Mouse (Mus musculus): ENCODE results near the gene Ttc3. TPM values are rescaled to one million over a fixed set of nuclear protein-coding genes. Genes with fewer than 3 reads are reported as not detected.
"Not testable (repeated sequence)": the region's sequence is repeated elsewhere in the genome, so short reads cannot be mapped to it uniquely, and the experiment has no call there.

The Ttc3 gene
- polyA plus RNA-seq, 1 experiment from 2014 or later, result 815 TPM

GRCm38 (mm10) chr16:94466317-94466716 is 95.9 kb downstream of the Ttc3 start:
- not testable (repeated sequence) for H3K4me3 ChIP-seq (ENCODE audit: low read depth, low read length); H3K9ac ChIP-seq (ENCODE audit: low read length); DNase-seq (ENCODE audit: low spot score); H3K4me2 ChIP-seq (ENCODE audit: low read length); H3K9me3 ChIP-seq (replicated peaks; ENCODE audit: control insufficient read depth, low read length); H3K27me3 ChIP-seq (replicated peaks; ENCODE audit: control insufficient read depth, insufficient read depth, low read length); ATAC-seq; H3K27ac ChIP-seq (ENCODE audit: low read depth, low read length); H3K4me1 ChIP-seq (ENCODE audit: control insufficient read depth, insufficient read depth, low read length)
- peaks cover 97% of the 10 kb centered on the region for H3K36me3 ChIP-seq (ENCODE audit: control insufficient read depth, insufficient read depth, low read length)
- 95% methylated on average over 7 of the region's 7 CpGs for WGBS

- Histone ChIP-seq H3K36me3 (ENCODE audit: control insufficient read depth, insufficient read depth, low read length) (peaks cover 93% of the 10 kb centered on the region), H3K9me3 (replicated peaks; ENCODE audit: control insufficient read depth, low read length) (no peaks in the 10 kb centered on the region), H3K4me1 (ENCODE audit: control insufficient read depth, insufficient read depth, low read length) (peaks cover 8% of the 10 kb centered on the region), H3K27ac (ENCODE audit: low read depth, low read length) (no peak overlapping the region), H3K9ac (ENCODE audit: low read length) (no peak overlapping the region), H3K27me3 (replicated peaks; ENCODE audit: control insufficient read depth, insufficient read depth, low read length) (no peaks in the 10 kb centered on the region), H3K4me3 (ENCODE audit: low read depth, low read length) (no peak overlapping the region), H3K4me2 (ENCODE audit: low read length) (no peak overlapping the region)
- ATAC-seq, result no peak
- WGBS, result 92% methylated on average over 11 of the region's 11 CpGs
- no peak for DNase-seq (ENCODE audit: low spot score)
Measured at GRCm38 (mm10) chr16:94467337-94468055, 97.1 kb downstream of the Ttc3 start.

GRCm38 (mm10) chr16:94468391-94468790 is 98.0 kb downstream of the Ttc3 start:
- Histone ChIP-seq H3K4me2 (ENCODE audit: low read length) (no peak overlapping the region), H3K27me3 (replicated peaks; ENCODE audit: control insufficient read depth, insufficient read depth, low read length) (no peaks in the 10 kb centered on the region), H3K4me1 (ENCODE audit: control insufficient read depth, insufficient read depth, low read length) (peaks cover 14% of the 10 kb centered on the region), H3K4me3 (ENCODE audit: low read depth, low read length) (no peak overlapping the region), H3K9ac (ENCODE audit: low read length) (no peak overlapping the region), H3K36me3 (ENCODE audit: control insufficient read depth, insufficient read depth, low read length) (peaks cover 85% of the 10 kb centered on the region), H3K27ac (ENCODE audit: low read depth, low read length) (no peak overlapping the region), H3K9me3 (replicated peaks; ENCODE audit: control insufficient read depth, low read length) (no peaks in the 10 kb centered on the region)
- WGBS, result 90% methylated on average over 2 of the region's 2 CpGs
- no peak for ATAC-seq
- no peak for DNase-seq (ENCODE audit: low spot score)

- no peak overlapping the region for H3K4me3 ChIP-seq (ENCODE audit: low read depth, low read length)
- H3K4me1 ChIP-seq (ENCODE audit: control insufficient read depth, insufficient read depth, low read length), result peaks cover 16% of the 10 kb centered on the region
- peak; percentile 92 for DNase-seq (ENCODE audit: low spot score)
- 22% methylated on average over 8 of the region's 8 CpGs for WGBS
- peaks cover 51% of the 10 kb centered on the region for H3K36me3 ChIP-seq (ENCODE audit: control insufficient read depth, insufficient read depth, low read length)
- no peak overlapping the region for H3K9ac ChIP-seq (ENCODE audit: low read length)
- H3K4me2 ChIP-seq (ENCODE audit: low read length), result no peak overlapping the region
- H3K27ac ChIP-seq (ENCODE audit: low read depth, low read length), result peak overlapping the region; percentile 81
- no peaks in the 10 kb centered on the region for H3K9me3 ChIP-seq (replicated peaks; ENCODE audit: control insufficient read depth, low read length)
- H3K27me3 ChIP-seq (replicated peaks; ENCODE audit: control insufficient read depth, insufficient read depth, low read length), result no peaks in the 10 kb centered on the region
- ATAC-seq, result peak; percentile 89
Measured at GRCm38 (mm10) chr16:94472515-94472951, 102.1 kb downstream of the Ttc3 start.

GRCm38 (mm10) chr16:94473086-94473822 is 102.8 kb downstream of the Ttc3 start:
- Histone ChIP-seq H3K9ac (ENCODE audit: low read length) (peak overlapping the region; percentile 37; the same call in 1 of the 2 replicates), H3K27ac (ENCODE audit: low read depth, low read length) (peak overlapping the region; percentile 81), H3K4me2 (ENCODE audit: low read length) (no peak overlapping the region), H3K27me3 (replicated peaks; ENCODE audit: control insufficient read depth, insufficient read depth, low read length) (no peaks in the 10 kb centered on the region), H3K4me3 (ENCODE audit: low read depth, low read length) (no peak overlapping the region), H3K4me1 (ENCODE audit: control insufficient read depth, insufficient read depth, low read length) (peaks cover 16% of the 10 kb centered on the region), H3K9me3 (replicated peaks; ENCODE audit: control insufficient read depth, low read length) (no peaks in the 10 kb centered on the region), H3K36me3 (ENCODE audit: control insufficient read depth, insufficient read depth, low read length) (peaks cover 47% of the 10 kb centered on the region)
- DNase-seq (ENCODE audit: low spot score) (peak; percentile 27), ATAC-seq (peak; percentile 45)
- WGBS, result 73% methylated on average over 11 of the region's 11 CpGs

GRCm38 (mm10) chr16:94484752-94485535 is 114.5 kb downstream of the Ttc3 start:
- Histone ChIP-seq H3K27me3 (replicated peaks; ENCODE audit: control insufficient read depth, insufficient read depth, low read length) (no peaks in the 10 kb centered on the region), H3K9ac (ENCODE audit: low read length) (no peak overlapping the region), H3K9me3 (replicated peaks; ENCODE audit: control insufficient read depth, low read length) (no peaks in the 10 kb centered on the region), H3K4me2 (ENCODE audit: low read length) (no peak overlapping the region), H3K36me3 (ENCODE audit: control insufficient read depth, insufficient read depth, low read length) (no peaks in the 10 kb centered on the region), H3K27ac (ENCODE audit: low read depth, low read length) (no peak overlapping the region), H3K4me1 (ENCODE audit: control insufficient read depth, insufficient read depth, low read length) (no peaks in the 10 kb centered on the region), H3K4me3 (ENCODE audit: low read depth, low read length) (no peak overlapping the region)
- no peak for DNase-seq (ENCODE audit: low spot score)
- WGBS, result 86% methylated on average over 11 of the region's 11 CpGs
- no peak for ATAC-seq

GRCm38 (mm10) chr16:94487341-94487740 is 116.9 kb downstream of the Ttc3 start:
- H3K4me3 ChIP-seq (ENCODE audit: low read depth, low read length), result no peak overlapping the region
- DNase-seq (ENCODE audit: low spot score), result no peak
- no peaks in the 10 kb centered on the region for H3K9me3 ChIP-seq (replicated peaks; ENCODE audit: control insufficient read depth, low read length)
- WGBS, result 87% methylated on average over 5 of the region's 5 CpGs
- no peak overlapping the region for H3K27ac ChIP-seq (ENCODE audit: low read depth, low read length)
- H3K9ac ChIP-seq (ENCODE audit: low read length), result no peak overlapping the region
- H3K27me3 ChIP-seq (replicated peaks; ENCODE audit: control insufficient read depth, insufficient read depth, low read length), result no peaks in the 10 kb centered on the region
- no peaks in the 10 kb centered on the region for H3K4me1 ChIP-seq (ENCODE audit: control insufficient read depth, insufficient read depth, low read length)
- no peak for ATAC-seq
- no peak overlapping the region for H3K4me2 ChIP-seq (ENCODE audit: low read length)
- H3K36me3 ChIP-seq (ENCODE audit: control insufficient read depth, insufficient read depth, low read length), result no peaks in the 10 kb centered on the region

- 96% methylated on average over 5 of the region's 5 CpGs for WGBS
- Histone ChIP-seq H3K4me1 (ENCODE audit: control insufficient read depth, insufficient read depth, low read length) (no peaks in the 10 kb centered on the region), H3K36me3 (ENCODE audit: control insufficient read depth, insufficient read depth, low read length) (no peaks in the 10 kb centered on the region), H3K4me2 (ENCODE audit: low read length) (no peak overlapping the region), H3K9me3 (replicated peaks; ENCODE audit: control insufficient read depth, low read length) (no peaks in the 10 kb centered on the region), H3K27me3 (replicated peaks; ENCODE audit: control insufficient read depth, insufficient read depth, low read length) (no peaks in the 10 kb centered on the region), H3K4me3 (ENCODE audit: low read depth, low read length) (no peak overlapping the region), H3K27ac (ENCODE audit: low read depth, low read length) (no peak overlapping the region), H3K9ac (ENCODE audit: low read length) (no peak overlapping the region)
- no peak for DNase-seq (ENCODE audit: low spot score)
- ATAC-seq, result no peak
Measured at GRCm38 (mm10) chr16:94489326-94489725, 118.9 kb downstream of the Ttc3 start.
